Mouse (Mus musculus) cortical plate, adult 2 months (tissue): ENCODE data around the gene Chst12. TPM values are rescaled to one million over a fixed set of nuclear protein-coding genes. Genes with fewer than 3 reads are reported as not detected.
A peak's percentile ranks its signal among the peaks of the same experiment; 100 is the strongest.
"Not testable (repeated sequence)": the region's sequence is repeated elsewhere in the genome, so short reads cannot be mapped to it uniquely, and the experiment has no call there.

ENCODE experiments used
- H3K27ac ChIP-seq: fragments of 200-500 bp; 2 replicates; pipeline ENCODE4 v1.5.1; 2012; ENCODE audit warnings: low read length, control low read depth, inconsistent platforms; ENCODE audit not compliant: insufficient read depth
- H3K4me1 ChIP-seq: fragments of 200-500 bp; 2 replicates; pipeline ENCODE4 v1.6.1; 2011; ENCODE audit warnings: low read length; ENCODE audit not compliant: control insufficient read depth, insufficient read depth
- H3K4me3 ChIP-seq: fragments of 200-500 bp; 2 replicates; pipeline ENCODE4 v1.5.1; 2011; ENCODE audit warnings: mild to moderate bottlenecking, low read length, control low read depth; ENCODE audit not compliant: insufficient read depth
- CTCF ChIP-seq: fragments of 200-500 bp; IDR thresholded peaks from 2 replicates; pipeline ENCODE4 v1.5.1; 2011; ENCODE audit warnings: mild to moderate bottlenecking, control low read depth, low read length; ENCODE audit not compliant: insufficient read depth; ENCODE audit errors: extremely low read depth
- POLR2A ChIP-seq: fragments of 200-500 bp; IDR thresholded peaks from 2 replicates; pipeline ENCODE4 v1.6.1; 2011; ENCODE audit warnings: mild to moderate bottlenecking, low read length, control low read depth; ENCODE audit not compliant: insufficient read depth; ENCODE audit errors: extremely low read depth
- polyA plus RNA-seq: library from polyadenylated mRNA; depleted of rRNA; stranded (reverse); fragments of >200 nt; gene quantifications from 2 replicates; pipeline ENCODE4 v1.2.3, GENCODE M21; 2012; rRNA removed

The Chst12 gene
- polyA plus RNA-seq = 18.3 and 19.3 TPM in 2 replicates

GRCm38 (mm10) chr5:140505208-140505780 lies at the start of gene Chst12:
TSS of gene Chst12 (plus strand) at chr5:140505550.
- peak within 1 kb of the TSS; percentile 69 for H3K4me3 ChIP-seq
- peak within 1 kb of the TSS; percentile 13 for H3K27ac ChIP-seq
- peaks cover 2% of the 10 kb centered on the region; the same call in 1 of the 2 replicates for H3K4me1 ChIP-seq
- TF ChIP-seq CTCF (no peak), POLR2A (peak; percentile 93)

DNA sequence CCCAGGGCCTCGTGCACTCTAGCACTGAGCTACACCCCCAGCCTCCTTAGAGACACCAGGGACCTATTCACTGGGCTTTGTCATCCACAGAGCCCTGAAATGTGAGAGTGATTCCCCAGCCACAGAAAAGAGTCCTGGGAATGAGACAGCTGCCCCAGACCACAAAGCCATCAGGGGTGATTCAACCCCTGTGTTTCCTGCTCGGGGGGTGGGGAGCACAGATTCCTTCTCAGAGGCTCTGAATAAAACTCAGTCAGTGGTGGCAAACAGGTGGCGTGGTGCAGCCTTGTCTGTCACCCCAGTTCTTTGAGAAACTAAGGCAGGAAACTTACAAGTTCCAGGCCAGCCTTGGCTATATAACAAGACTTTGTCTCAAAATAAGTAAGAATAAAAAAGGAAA lies 43.9 kb upstream of the Chst12 start:
- Histone ChIP-seq H3K27ac (no peak overlapping the region), H3K4me3 (no peak overlapping the region)
- TF ChIP-seq POLR2A = no peak
- TF ChIP-seq CTCF = no peak

DNA sequence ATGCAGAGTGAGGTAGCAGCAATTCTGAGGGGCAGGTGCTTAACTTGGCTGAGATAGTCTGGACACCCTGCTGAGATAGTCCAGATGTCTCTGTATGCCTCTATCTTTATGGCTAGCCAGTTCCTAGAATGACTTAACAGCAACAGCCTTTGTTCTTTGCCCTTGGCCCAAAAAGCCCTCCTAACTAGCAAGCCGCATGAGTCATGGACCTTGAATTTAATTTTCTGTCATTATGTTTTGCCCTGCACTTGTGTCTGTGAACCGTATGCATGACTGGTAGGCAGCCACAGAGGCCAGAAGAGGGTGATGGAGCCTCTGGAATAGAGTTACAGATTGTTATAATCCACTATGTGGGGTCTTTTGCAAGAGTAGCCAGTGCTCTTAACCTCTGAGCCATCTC lies 42.2 kb upstream of the Chst12 start:
- H3K4me1 ChIP-seq, H3K27ac ChIP-seq, H3K4me3 ChIP-seq: not testable (repeated sequence)

More for the DNA sequence above, 43.9 kb upstream of the Chst12 start:
- H3K4me1 ChIP-seq = no peaks in the 10 kb centered on the region

DNA sequence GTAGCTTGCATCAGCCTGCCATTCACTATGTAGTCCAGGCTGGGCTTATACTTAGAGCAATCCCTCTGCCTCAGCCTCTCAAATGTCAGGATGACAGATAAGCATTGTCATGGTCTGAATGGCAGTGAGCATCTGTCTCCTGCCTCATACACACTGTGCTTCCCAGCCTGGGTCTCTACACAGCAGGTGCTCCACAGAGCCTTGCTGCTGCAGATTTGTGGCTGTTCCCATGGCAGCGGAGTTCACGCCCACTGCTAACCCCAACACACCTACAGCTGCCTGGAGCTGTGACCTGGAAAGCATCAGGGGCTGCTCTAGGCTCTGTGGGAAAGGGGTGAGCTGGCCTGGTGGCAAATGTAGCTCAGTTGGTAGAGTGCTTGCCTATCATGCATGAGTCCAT lies 40.4 kb upstream of the Chst12 start:
- Histone ChIP-seq H3K4me3 (no peak overlapping the region), H3K27ac (no peak overlapping the region), H3K4me1 (no peaks in the 10 kb centered on the region)
- TF ChIP-seq POLR2A (no peak), CTCF (no peak)

DNA sequence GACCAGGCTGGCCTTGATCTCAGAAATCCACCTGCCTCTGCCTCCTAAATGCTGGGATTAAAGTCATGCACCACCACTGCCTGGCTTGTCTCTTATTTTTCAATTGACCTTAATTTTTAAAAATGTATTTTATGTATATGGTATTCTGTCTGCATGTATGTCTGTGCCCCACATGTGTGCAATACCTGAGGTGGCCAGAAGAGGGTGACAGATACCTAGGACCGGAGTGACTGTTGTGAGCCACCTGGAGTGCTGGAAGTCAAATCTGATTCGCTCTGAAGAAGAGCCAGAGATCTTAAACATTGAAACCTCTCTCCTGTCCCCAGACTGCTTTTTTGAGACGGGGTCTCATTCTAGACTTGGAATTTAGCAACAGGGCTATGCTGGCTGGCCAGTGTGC lies 33.0 kb upstream of the Chst12 start:
- no peak overlapping the region for H3K4me3 ChIP-seq
- TF ChIP-seq POLR2A (no peak), CTCF (no peak)
- no peaks in the 10 kb centered on the region for H3K4me1 ChIP-seq
- H3K27ac ChIP-seq = no peak overlapping the region

GRCm38 (mm10) chr5:140481458-140481857 lies 23.9 kb upstream of the Chst12 start:
- no peak for TF ChIP-seq CTCF
- TF ChIP-seq POLR2A = no peak
- Histone ChIP-seq H3K27ac (no peak overlapping the region), H3K4me3 (no peak overlapping the region), H3K4me1 (no peaks in the 10 kb centered on the region)

- Histone ChIP-seq H3K27ac (no peak overlapping the region), H3K4me1 (no peaks in the 10 kb centered on the region), H3K4me3 (no peak overlapping the region)
- TF ChIP-seq POLR2A = no peak
- no peak for TF ChIP-seq CTCF
These were observed 14.2 kb upstream of the Chst12 start for GRCm38 (mm10) chr5:140491142-140491541.

GRCm38 (mm10) chr5:140492684-140493233 lies 12.6 kb upstream of the Chst12 start:
- TF ChIP-seq CTCF (no peak), POLR2A (no peak)
- no peak overlapping the region for H3K27ac ChIP-seq
- H3K4me1 ChIP-seq = no peaks in the 10 kb centered on the region
- H3K4me3 ChIP-seq = no peak overlapping the region

- Histone ChIP-seq H3K27ac (no peak overlapping the region), H3K4me1 (no peaks in the 10 kb centered on the region), H3K4me3 (no peak overlapping the region)
- no peak for TF ChIP-seq CTCF
These were observed 7.2 kb upstream of the Chst12 start for GRCm38 (mm10) chr5:140498176-140498575.

DNA sequence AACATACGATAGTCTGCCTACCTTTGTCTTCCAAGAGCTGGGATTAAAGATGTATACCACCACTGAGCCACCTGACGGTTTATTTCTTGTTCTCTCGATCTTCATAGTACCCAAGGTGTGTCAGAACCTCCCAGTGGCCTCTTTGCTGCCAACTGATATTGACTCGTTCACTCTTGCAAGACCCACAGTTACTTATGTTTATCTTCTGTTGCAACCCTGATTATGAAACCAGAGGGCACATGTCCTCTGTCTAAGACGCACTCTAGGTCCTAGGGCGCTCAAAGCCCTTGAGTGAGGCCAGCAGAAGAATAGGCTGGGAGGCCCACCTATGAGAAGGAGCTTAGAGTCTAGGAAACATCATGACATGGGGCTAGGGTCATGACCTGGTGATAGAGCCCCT lies 4.6 kb upstream of the Chst12 start:
- Histone ChIP-seq H3K27ac (no peak overlapping the region), H3K4me1 (no peaks in the 10 kb centered on the region), H3K4me3 (no peak overlapping the region)
- TF ChIP-seq POLR2A (no peak), CTCF (no peak)
